Mouse (Mus musculus) bone marrow macrophage, adult 2 months (primary cell): ENCODE measurements around the gene Dnhd1. TPM values are rescaled to one million over a fixed set of nuclear protein-coding genes. Genes with fewer than 3 reads are reported as not detected.

ENCODE experiments used
- H3K27ac ChIP-seq: 2 replicates; pipeline ENCODE4 v1.5.1; 2012; ENCODE audit warnings: low read depth, low read length; ENCODE audit not compliant: insufficient read depth
- H3K4me1 ChIP-seq: 2 replicates; pipeline ENCODE4 v1.6.1; 2012; ENCODE audit warnings: low read length; ENCODE audit not compliant: control insufficient read depth, insufficient read depth
- H3K4me3 ChIP-seq: 2 replicates; pipeline ENCODE4 v1.5.1; 2012; ENCODE audit warnings: mild to moderate bottlenecking, low read length, moderate library complexity; ENCODE audit not compliant: insufficient read depth
- CTCF ChIP-seq: IDR thresholded peaks from 2 replicates; pipeline ENCODE4 v1.5.1; 2012; ENCODE audit warnings: low read depth, mild to moderate bottlenecking, low read length, moderate library complexity
- POLR2A ChIP-seq: IDR thresholded peaks from 2 replicates; pipeline ENCODE4 v1.6.1; 2012; ENCODE audit warnings: mild to moderate bottlenecking, low read depth, low read length, borderline replicate concordance
- polyA plus RNA-seq: library from polyadenylated mRNA; stranded (reverse); fragments of >200 nt; gene quantifications from 2 replicates; pipeline ENCODE4 v1.2.4, GENCODE M21; 2012; ENCODE audit not compliant: missing spikeins, insufficient read depth, insufficient read length

The Dnhd1 gene
- polyA plus RNA-seq, 1 experiment, result 3.7 TPM

- Histone ChIP-seq H3K27ac (peak within 1 kb of the TSS; percentile 87), H3K4me1 (peaks cover 18% of the 10 kb centered on the region), H3K4me3 (peak within 1 kb of the TSS; percentile 89)
- no peak for TF ChIP-seq CTCF
- no peak for TF ChIP-seq POLR2A
Observed at GRCm38 (mm10) chr7:105751491-105752433, 101.1 kb downstream of the Dnhd1 start, which contains the start of gene Tpp1. Tpp1 (minus strand) TSS chr7:105752235.

GRCm38 (mm10) chr7:105752716-105753115 lies 102.1 kb downstream of the Dnhd1 start:
- Histone ChIP-seq H3K4me3 (no peak overlapping the region), H3K4me1 (peaks cover 18% of the 10 kb centered on the region), H3K27ac (no peak overlapping the region)
- TF ChIP-seq CTCF (no peak), POLR2A (no peak)

GRCm38 (mm10) chr7:105753281-105753680 lies 102.7 kb downstream of the Dnhd1 start:
- TF ChIP-seq CTCF, result no peak
- TF ChIP-seq POLR2A, result no peak
- peaks cover 18% of the 10 kb centered on the region for H3K4me1 ChIP-seq

GRCm38 (mm10) chr7:105761813-105762484 lies 111.3 kb downstream of the Dnhd1 start:
- Histone ChIP-seq H3K4me1 (peaks cover 8% of the 10 kb centered on the region), H3K4me3 (peak overlapping the region; percentile 63), H3K27ac (no peak overlapping the region)
- TF ChIP-seq CTCF (no peak), POLR2A (no peak)

More at GRCm38 (mm10) chr7:105753281-105753680, 102.7 kb downstream of the Dnhd1 start:
- Histone ChIP-seq H3K4me3 (no peak overlapping the region), H3K27ac (no peak overlapping the region)

- no peak overlapping the region for H3K27ac ChIP-seq
- peaks cover 13% of the 10 kb centered on the region for H3K4me1 ChIP-seq
- peak overlapping the region; percentile 63 for H3K4me3 ChIP-seq
- TF ChIP-seq CTCF (no peak), POLR2A (no peak)
Observed at GRCm38 (mm10) chr7:105762517-105763270, 112.1 kb downstream of the Dnhd1 start.

GRCm38 (mm10) chr7:105764331-105764730 lies 113.7 kb downstream of the Dnhd1 start:
- Histone ChIP-seq H3K27ac (no peak overlapping the region), H3K4me3 (no peak overlapping the region), H3K4me1 (peaks cover 23% of the 10 kb centered on the region)
- no peak for TF ChIP-seq POLR2A
- no peak for TF ChIP-seq CTCF

GRCm38 (mm10) chr7:105767729-105768165 lies 117.1 kb downstream of the Dnhd1 start:
- H3K4me3 ChIP-seq, result 0 out of 2 replicates have a peak overlapping the region, but pooled peaks have one; percentile 14
- H3K27ac ChIP-seq, result peak overlapping the region; percentile 82
- peaks cover 30% of the 10 kb centered on the region for H3K4me1 ChIP-seq

GRCm38 (mm10) chr7:105769959-105770358 lies 119.3 kb downstream of the Dnhd1 start:
- Histone ChIP-seq H3K4me3 (no peak overlapping the region), H3K4me1 (peaks cover 30% of the 10 kb centered on the region), H3K27ac (no peak overlapping the region)
- no peak for TF ChIP-seq POLR2A
- TF ChIP-seq CTCF, result no peak

More at GRCm38 (mm10) chr7:105767729-105768165, 117.1 kb downstream of the Dnhd1 start:
- TF ChIP-seq CTCF, result no peak
- no peak for TF ChIP-seq POLR2A

Other genes starting within 250 kb of the Dnhd1 start
- gene Cnga4, start 246.3 kb upstream of the Dnhd1 start, polyA plus RNA-seq, result not detected in 2 replicates
- gene Cckbr, start 225.1 kb upstream of the Dnhd1 start, polyA plus RNA-seq, result not detected in 2 replicates
- gene Cavin3, start 168.5 kb upstream of the Dnhd1 start, polyA plus RNA-seq, result 0.34 and 1.1 TPM in 2 replicates
- 26.4 and 28.0 TPM in 2 replicates for gene Smpd1, start 96.5 kb upstream of the Dnhd1 start, polyA plus RNA-seq
- gene Apbb1, start 69.2 kb upstream of the Dnhd1 start, polyA plus RNA-seq, result 0.52 and 1.1 TPM in 2 replicates
- gene Hpx, start 50.7 kb upstream of the Dnhd1 start, polyA plus RNA-seq, result 0.50 TPM in 1 of 2 replicates, not detected in the other
- gene Trim3, start 17.3 kb upstream of the Dnhd1 start, polyA plus RNA-seq, result 66.8 and 66.9 TPM in 2 replicates
- 129 and 148 TPM in 2 replicates for gene Timm10b, start 10.8 kb upstream of the Dnhd1 start, polyA plus RNA-seq
- 31.7 and 36.4 TPM in 2 replicates for gene Arfip2, start 10.4 kb upstream of the Dnhd1 start, polyA plus RNA-seq
- gene Gm45799, start 10.3 kb upstream of the Dnhd1 start, polyA plus RNA-seq, result 4.4 and 7.0 TPM in 2 replicates
- 206 and 213 TPM in 2 replicates for gene Ilk, start 85.8 kb downstream of the Dnhd1 start, polyA plus RNA-seq
- gene Rrp8, start 86.6 kb downstream of the Dnhd1 start, polyA plus RNA-seq, result 13.9 and 22.3 TPM in 2 replicates
- gene Taf10, start 93.5 kb downstream of the Dnhd1 start, polyA plus RNA-seq, result 120 and 133 TPM in 2 replicates
- gene Tpp1, start 101.4 kb downstream of the Dnhd1 start, polyA plus RNA-seq, result 257 and 299 TPM in 2 replicates
- 0.49 and 1.0 TPM in 2 replicates for gene Dchs1, start 136.8 kb downstream of the Dnhd1 start, polyA plus RNA-seq
- gene Mrpl17, start 160.3 kb downstream of the Dnhd1 start, polyA plus RNA-seq, result 53.7 and 62.8 TPM in 2 replicates